Comparison of ENCODE assay signal across 15 mouse cellular contexts in the genomic region with DNA sequence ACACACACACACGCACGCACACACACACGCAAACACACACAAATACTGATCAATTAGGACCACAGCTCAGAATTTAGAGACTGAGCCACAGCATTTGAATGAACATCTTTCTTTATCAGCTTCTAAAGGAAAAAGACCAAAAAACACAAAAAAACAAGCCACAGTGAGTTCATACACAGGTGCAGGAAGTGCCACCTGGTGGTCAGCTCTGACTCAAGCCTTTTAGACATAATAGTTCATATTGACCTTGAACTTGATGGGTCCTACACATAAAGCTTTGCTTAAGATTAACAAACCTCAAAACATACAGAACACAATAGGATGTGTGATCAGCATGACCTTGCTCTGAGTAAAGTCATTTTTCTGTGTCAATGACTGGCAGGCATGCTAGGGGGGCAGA.
A peak's percentile ranks its signal among the peaks of the same experiment; 100 is the strongest.
DNase-seq lines count a peak whose midpoint lies in the region; ATAC-seq and TF ChIP-seq lines count a peak whose summit lies in the region.
"Had no signal": no experiment of that assay in that cellular context is flagged by ENCODE, and none has a peak within 500 bp of the region (broad histone marks: within the 10 kb centered on the region; RNA-seq: fewer than 3 reads in every experiment).

No protein-coding gene starts in this region.

- TF ChIP-seq CTCF in liver, postnatal 0 days (IDR thresholded peaks at IDR 0.05; ENCODE audit: low read depth) = peak; percentile 34
- TF ChIP-seq CTCF in E14TG2a.4 (conservative IDR thresholded peaks at IDR 0.05; ENCODE audit: low read length) = peak; percentile 24

- no peak overlapping the region for H3K9ac ChIP-seq in kidney, embryonic 16.5 days (replicated peaks; ENCODE audit: low read length)
- no peak overlapping the region for H3K9ac ChIP-seq in liver, postnatal 0 days (replicated peaks)
- H3K9ac ChIP-seq in liver, embryonic 11.5 days (ENCODE audit: low read depth, low read length) = no peak overlapping the region
- H3K9ac ChIP-seq: embryonic facial prominence, embryonic 12.5 days; forebrain, embryonic 15.5 days; liver, embryonic 12.5 days; midbrain, embryonic 12.5 days; neural tube, embryonic 15.5 days had no signal

- no peak overlapping the region for H3K27ac ChIP-seq in kidney, embryonic 16.5 days (ENCODE audit: low read length)
- no peak overlapping the region for H3K27ac ChIP-seq in liver, postnatal 0 days (ENCODE audit: low read depth)
- H3K27ac ChIP-seq in liver, embryonic 11.5 days (ENCODE audit: low read depth, low read length) = no peak overlapping the region
- H3K27ac ChIP-seq: embryonic facial prominence, embryonic 12.5 days; forebrain, embryonic 15.5 days; liver, embryonic 12.5 days; midbrain, embryonic 12.5 days; neural tube, embryonic 15.5 days had no signal

- peak; percentile 27 for DNase-seq in kidney, adult 9 months
- no peak for DNase-seq in liver, postnatal 0 days
- DNase-seq in liver, embryonic 11.5 days (ENCODE audit: low spot score) = no peak
- peak; percentile 48 for DNase-seq in ZHBTc4 (ENCODE audit: low read depth, low spot score)
- no peak for DNase-seq in spleen, adult 12 weeks (ENCODE audit: low spot score)
- DNase-seq: cerebellum, adult 8-10 months; left cerebral cortex, postnatal 4 days had no signal

- WGBS in kidney, embryonic 16.5 days = 92% methylated on average over 3 of the region's 3 CpGs
- 88% methylated on average over 3 of the region's 3 CpGs for WGBS in liver, postnatal 0 days (ENCODE audit: insufficient replicate concordance)
- 89% methylated on average over 3 of the region's 3 CpGs for WGBS in liver, embryonic 11.5 days

- ATAC-seq in kidney, embryonic 16.5 days (ENCODE audit: low FRiP score, low TSS enrichment) = no peak
- ATAC-seq in liver, postnatal 0 days = no peak
- ATAC-seq in liver, embryonic 11.5 days (replicated peaks; ENCODE audit: low FRiP score) = no peak
- ATAC-seq: forebrain, embryonic 15.5 days; liver, embryonic 12.5 days had no signal

- H3K4me3 ChIP-seq in kidney, embryonic 16.5 days (ENCODE audit: low read length) = no peak overlapping the region
- H3K4me3 ChIP-seq in liver, postnatal 0 days (ENCODE audit: low read depth, low read length) = no peak overlapping the region
- no peak overlapping the region for H3K4me3 ChIP-seq in liver, embryonic 11.5 days (ENCODE audit: low read depth, low read length)
- H3K4me3 ChIP-seq in E14TG2a.4 (replicated peaks; ENCODE audit: low read length) = no peak overlapping the region
- H3K4me3 ChIP-seq: embryonic facial prominence, embryonic 12.5 days; forebrain, embryonic 15.5 days; liver, embryonic 12.5 days; midbrain, embryonic 12.5 days; myocyte; neural tube, embryonic 15.5 days had no signal

- no peaks in the 10 kb centered on the region for H3K36me3 ChIP-seq in kidney, embryonic 16.5 days (ENCODE audit: insufficient read depth, low read length)
- no peaks in the 10 kb centered on the region for H3K36me3 ChIP-seq in liver, postnatal 0 days (replicated peaks; ENCODE audit: insufficient read depth, low read length)
- no peaks in the 10 kb centered on the region for H3K36me3 ChIP-seq in liver, embryonic 11.5 days (ENCODE audit: control insufficient read depth, insufficient read depth, low read length)
- peaks cover 18% of the 10 kb centered on the region for H3K36me3 ChIP-seq in E14TG2a.4 (ENCODE audit: insufficient read depth, low read length)
- H3K36me3 ChIP-seq: embryonic facial prominence, embryonic 12.5 days; forebrain, embryonic 15.5 days; liver, embryonic 12.5 days; midbrain, embryonic 12.5 days had no signal

- H3K4me2 ChIP-seq in kidney, embryonic 16.5 days (replicated peaks; ENCODE audit: low read depth, low read length) = no peak overlapping the region
- H3K4me2 ChIP-seq in liver, postnatal 0 days (ENCODE audit: low read depth, low read length) = no peak overlapping the region
- no peak overlapping the region for H3K4me2 ChIP-seq in liver, embryonic 11.5 days
- H3K4me2 ChIP-seq: embryonic facial prominence, embryonic 12.5 days; forebrain, embryonic 15.5 days; liver, embryonic 12.5 days; midbrain, embryonic 12.5 days; neural tube, embryonic 15.5 days had no signal

- no peaks in the 10 kb centered on the region for H3K27me3 ChIP-seq in kidney, embryonic 16.5 days (ENCODE audit: insufficient read depth, low read length)
- H3K27me3 ChIP-seq in liver, postnatal 0 days (ENCODE audit: insufficient read depth, low read length) = no peaks in the 10 kb centered on the region
- H3K27me3 ChIP-seq in liver, embryonic 11.5 days (replicated peaks; ENCODE audit: control insufficient read depth, insufficient read depth, low read length) = no peaks in the 10 kb centered on the region
- H3K27me3 ChIP-seq in E14TG2a.4 (ENCODE audit: insufficient read depth, low read length) = no peaks in the 10 kb centered on the region
- H3K27me3 ChIP-seq: embryonic facial prominence, embryonic 12.5 days; forebrain, embryonic 15.5 days; liver, embryonic 12.5 days; midbrain, embryonic 12.5 days; neural tube, embryonic 15.5 days had no signal

- H3K9me3 ChIP-seq in kidney, embryonic 16.5 days (ENCODE audit: low read length) = 0 out of 2 replicates have a peak, but pooled peaks cover under 1% of the 10 kb centered on the region
- H3K9me3 ChIP-seq in liver, postnatal 0 days (ENCODE audit: low read length) = no peaks in the 10 kb centered on the region
- no peaks in the 10 kb centered on the region for H3K9me3 ChIP-seq in liver, embryonic 11.5 days (ENCODE audit: control insufficient read depth, low read length)
- no peaks in the 10 kb centered on the region for H3K9me3 ChIP-seq in E14TG2a.4 (ENCODE audit: low read length)
- H3K9me3 ChIP-seq: embryonic facial prominence, embryonic 12.5 days; forebrain, embryonic 15.5 days; liver, embryonic 12.5 days; midbrain, embryonic 12.5 days; neural tube, embryonic 15.5 days had no signal

- H3K4me1 ChIP-seq in kidney, embryonic 16.5 days (ENCODE audit: insufficient read depth, low read length) = peaks cover 30% of the 10 kb centered on the region
- no peaks in the 10 kb centered on the region for H3K4me1 ChIP-seq in liver, postnatal 0 days (ENCODE audit: insufficient read depth)
- H3K4me1 ChIP-seq in liver, embryonic 11.5 days (replicated peaks; ENCODE audit: control insufficient read depth, insufficient read depth, low read length) = 0 out of 2 replicates have a peak, but pooled peaks cover 3% of the 10 kb centered on the region
- peaks cover 50% of the 10 kb centered on the region for H3K4me1 ChIP-seq in E14TG2a.4 (replicated peaks; ENCODE audit: low read depth, low read length)

- no peak for TF ChIP-seq EP300 in liver, postnatal 0 days (IDR thresholded peaks at IDR 0.05; ENCODE audit: low read depth)

Comparison
In these comparisons a context has a peak if more than half of its experiments do, and no peak if none do; other contexts are left out.
1. DNase-seq: peak in kidney, adult 9 months (single experiment) and ZHBTc4 (single experiment); none in liver, postnatal 0 days (single experiment), liver, embryonic 11.5 days (single experiment) and spleen, adult 12 weeks (single experiment).